ENCODE assay signal across 8 mouse cellular contexts in the genomic region with DNA sequence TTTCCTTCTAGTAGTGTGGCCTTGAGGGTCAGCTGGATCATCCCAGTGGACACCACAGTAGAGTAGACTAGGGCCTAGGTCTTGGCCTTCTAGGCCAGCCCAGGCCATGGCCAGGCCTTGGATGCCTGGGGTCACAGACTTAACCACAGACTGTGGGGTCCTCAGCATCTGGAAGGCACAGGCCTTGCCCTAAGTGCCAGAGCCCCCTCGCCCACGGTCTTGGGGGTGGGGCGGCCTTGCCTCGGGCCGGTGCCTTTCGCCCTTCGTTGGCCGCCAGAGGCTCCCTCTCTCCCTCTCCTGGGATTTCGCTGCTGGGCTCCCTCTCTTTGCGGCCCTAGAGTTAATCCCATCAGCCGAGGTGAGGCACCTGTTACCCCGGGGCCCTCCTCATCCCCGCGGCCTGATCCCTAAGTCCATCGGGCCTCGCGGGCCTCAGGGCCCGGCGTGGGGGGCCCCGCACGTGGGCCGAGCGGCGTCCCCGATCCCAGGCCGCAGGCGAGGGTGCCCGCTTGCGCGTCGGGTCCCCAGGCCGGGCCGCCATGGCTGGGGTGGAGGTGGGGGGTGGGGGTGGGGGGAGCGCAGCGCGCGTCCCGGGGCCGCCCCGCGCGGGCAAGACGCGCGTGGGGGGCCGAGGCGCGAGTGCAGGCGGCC. TPM values are rescaled to one million over a fixed set of nuclear protein-coding genes. Genes with fewer than 3 reads are reported as not detected.
DNase-seq lines count a peak whose midpoint lies in the region; ATAC-seq and TF ChIP-seq lines count a peak whose summit lies in the region.

TSS of gene Ppp1r9a (plus strand) at position 244 of the 651 bp plus-strand sequence.

- peak within 1 kb of the TSS; percentile 89 for H3K9ac ChIP-seq in embryonic facial prominence, embryonic 13.5 days
- peak within 1 kb of the TSS; percentile 92 for H3K9ac ChIP-seq in heart, embryonic 12.5 days
- peak within 1 kb of the TSS; percentile 83 for H3K9ac ChIP-seq in kidney, embryonic 15.5 days
- H3K9ac ChIP-seq in liver, adult 2 months (ENCODE audit: low read depth, low read length) = peak within 1 kb of the TSS; percentile 77
- H3K9ac ChIP-seq in midbrain, embryonic 15.5 days = peak within 1 kb of the TSS; percentile 97

- no peak for TF ChIP-seq POLR2A in bone marrow, adult 2 months (IDR thresholded peaks at IDR 0.05; ENCODE audit: borderline replicate concordance, control insufficient read depth, low read depth, low read length)
- TF ChIP-seq POLR2A in liver, adult 2 months (IDR thresholded peaks at IDR 0.05; ENCODE audit: extremely low read depth, insufficient read depth, low read length) = no peak

- no peak within 1 kb of the TSS for H3K27ac ChIP-seq in bone marrow, adult 2 months (ENCODE audit: control insufficient read depth, insufficient read depth, low read depth, low read length, poor library complexity)
- peak within 1 kb of the TSS; percentile 90 for H3K27ac ChIP-seq in embryonic facial prominence, embryonic 13.5 days
- H3K27ac ChIP-seq in heart, embryonic 12.5 days (ENCODE audit: poor library complexity, severe bottlenecking) = peak within 1 kb of the TSS; percentile 83
- peak within 1 kb of the TSS; percentile 95 for H3K27ac ChIP-seq in kidney, embryonic 15.5 days
- no peak within 1 kb of the TSS for H3K27ac ChIP-seq in liver, adult 2 months (replicated peaks; ENCODE audit: insufficient read depth, low read depth, low read length)
- peak within 1 kb of the TSS; percentile 96 for H3K27ac ChIP-seq in midbrain, embryonic 15.5 days

- H3K27me3 ChIP-seq in E14TG2a.4 (ENCODE audit: insufficient read depth, low read length) = no peaks in the 10 kb centered on the region
- no peaks in the 10 kb centered on the region for H3K27me3 ChIP-seq in embryonic facial prominence, embryonic 13.5 days
- H3K27me3 ChIP-seq in heart, embryonic 12.5 days (replicated peaks) = no peaks in the 10 kb centered on the region
- no peaks in the 10 kb centered on the region for H3K27me3 ChIP-seq in kidney, embryonic 15.5 days
- H3K27me3 ChIP-seq in liver, adult 2 months (ENCODE audit: control insufficient read depth, insufficient read depth, low read length) = no peaks in the 10 kb centered on the region
- H3K27me3 ChIP-seq in midbrain, embryonic 15.5 days (replicated peaks) = no peaks in the 10 kb centered on the region

- no peaks in the 10 kb centered on the region for H3K9me3 ChIP-seq in E14TG2a.4 (ENCODE audit: low read length)
- H3K9me3 ChIP-seq in embryonic facial prominence, embryonic 13.5 days = no peaks in the 10 kb centered on the region
- no peaks in the 10 kb centered on the region for H3K9me3 ChIP-seq in heart, embryonic 12.5 days (replicated peaks)
- H3K9me3 ChIP-seq in kidney, embryonic 15.5 days (replicated peaks) = no peaks in the 10 kb centered on the region
- no peaks in the 10 kb centered on the region for H3K9me3 ChIP-seq in midbrain, embryonic 15.5 days

- no peaks in the 10 kb centered on the region for H3K79me2 ChIP-seq in liver, adult 2 months (ENCODE audit: control insufficient read depth, insufficient read depth, low read length)

- H3K4me1 ChIP-seq in E14TG2a.4 (replicated peaks; ENCODE audit: low read depth, low read length) = peaks cover 36% of the 10 kb centered on the region
- H3K4me1 ChIP-seq in bone marrow, adult 2 months (ENCODE audit: control insufficient read depth, insufficient read depth, low read length) = no peaks in the 10 kb centered on the region
- H3K4me1 ChIP-seq in embryonic facial prominence, embryonic 13.5 days = peaks cover 10% of the 10 kb centered on the region
- peaks cover 13% of the 10 kb centered on the region; the same call in 1 of the 2 replicates for H3K4me1 ChIP-seq in heart, embryonic 12.5 days (replicated peaks)
- peaks cover 13% of the 10 kb centered on the region; the same call in 1 of the 2 replicates for H3K4me1 ChIP-seq in kidney, embryonic 15.5 days
- H3K4me1 ChIP-seq in liver, adult 2 months (ENCODE audit: control insufficient read depth, insufficient read depth, low read length) = no peaks in the 10 kb centered on the region
- peaks cover 37% of the 10 kb centered on the region for H3K4me1 ChIP-seq in midbrain, embryonic 15.5 days

- under 1% methylated on average over 42 of the region's 49 CpGs for WGBS in bone marrow, adult 2 months
- WGBS in embryonic facial prominence, embryonic 13.5 days = under 1% methylated on average over 48 of the region's 49 CpGs
- under 1% methylated on average over 44 of the region's 49 CpGs for WGBS in heart, embryonic 12.5 days
- under 1% methylated on average over 36 of the region's 49 CpGs for WGBS in kidney, embryonic 15.5 days
- 2% methylated on average over 47 of the region's 49 CpGs for WGBS in liver, adult 2 months
- WGBS in midbrain, embryonic 15.5 days = 0% methylated on average over 44 of the region's 49 CpGs

- H3K4me3 ChIP-seq in E14TG2a.4 (replicated peaks; ENCODE audit: low read length) = peak within 1 kb of the TSS; percentile 86
- peak within 1 kb of the TSS; percentile 65 for H3K4me3 ChIP-seq in bone marrow, adult 2 months (replicated peaks; ENCODE audit: control insufficient read depth, low read depth, low read length)
- peak within 1 kb of the TSS; percentile 76 for H3K4me3 ChIP-seq in embryonic facial prominence, embryonic 13.5 days
- H3K4me3 ChIP-seq in heart, embryonic 12.5 days = peak within 1 kb of the TSS; percentile 81
- H3K4me3 ChIP-seq in kidney, embryonic 15.5 days (replicated peaks) = peak within 1 kb of the TSS; percentile 83
- peak within 1 kb of the TSS; percentile 74 for H3K4me3 ChIP-seq in liver, adult 2 months (ENCODE audit: insufficient read depth, low read depth, low read length)
- H3K4me3 ChIP-seq in midbrain, embryonic 15.5 days = peak within 1 kb of the TSS; percentile 87

- peak within 1 kb of the TSS; percentile 81 for H3K4me2 ChIP-seq in embryonic facial prominence, embryonic 13.5 days
- peak within 1 kb of the TSS; percentile 78 for H3K4me2 ChIP-seq in heart, embryonic 12.5 days
- H3K4me2 ChIP-seq in kidney, embryonic 15.5 days = peak within 1 kb of the TSS; percentile 84
- peak within 1 kb of the TSS; percentile 76 for H3K4me2 ChIP-seq in midbrain, embryonic 15.5 days

- H3K36me3 ChIP-seq in E14TG2a.4 (ENCODE audit: insufficient read depth, low read length) = peaks cover 14% of the 10 kb centered on the region
- no peaks in the 10 kb centered on the region for H3K36me3 ChIP-seq in embryonic facial prominence, embryonic 13.5 days
- peaks cover 9% of the 10 kb centered on the region; the same call in 1 of the 2 replicates for H3K36me3 ChIP-seq in heart, embryonic 12.5 days
- H3K36me3 ChIP-seq in kidney, embryonic 15.5 days = peaks cover 11% of the 10 kb centered on the region
- no peaks in the 10 kb centered on the region for H3K36me3 ChIP-seq in liver, adult 2 months (ENCODE audit: control insufficient read depth, insufficient read depth, low read length)
- no peaks in the 10 kb centered on the region for H3K36me3 ChIP-seq in midbrain, embryonic 15.5 days (replicated peaks)

- peak; percentile 32; the same call in 1 of the 2 replicates for ATAC-seq in embryonic facial prominence, embryonic 13.5 days (ENCODE audit: insufficient number of reproducible peaks, insufficient read depth, low FRiP score, low TSS enrichment, low read depth)
- peak; percentile 77 for ATAC-seq in heart, embryonic 12.5 days (ENCODE audit: insufficient number of reproducible peaks, low FRiP score)
- ATAC-seq in kidney, embryonic 15.5 days (replicated peaks; ENCODE audit: low FRiP score) = peak; percentile 86
- peak; percentile 71 for ATAC-seq in midbrain, embryonic 15.5 days (replicated peaks)

- no peak for TF ChIP-seq CTCF in E14TG2a.4 (conservative IDR thresholded peaks at IDR 0.05; ENCODE audit: low read length)
- TF ChIP-seq CTCF in bone marrow, adult 2 months (IDR thresholded peaks at IDR 0.05; ENCODE audit: control insufficient read depth, insufficient read depth, low read length) = no peak
- peak; percentile 39 for TF ChIP-seq CTCF in liver, adult 2 months (IDR thresholded peaks at IDR 0.05; ENCODE audit: low read depth, low read length)

- peak; percentile 31 for DNase-seq in liver, adult 2 months (ENCODE audit: extremely low read depth, low read depth, low spot score)
- DNase-seq in urinary bladder, postnatal 25 days (ENCODE audit: low spot score) = peak; percentile 39

RNA-seq across cellular contexts. Expression of gene Ppp1r9a, which starts in this region (rescaled TPM):
- polyA plus RNA-seq in bone marrow, adult 2 months (2011; ENCODE audit: insufficient read depth, insufficient read length, low replicate concordance, missing spikeins) = 3.3 and 3.5 TPM in 2 replicates
- 19.0 and 19.7 TPM in 2 replicates for polyA plus RNA-seq in embryonic facial prominence, embryonic 13.5 days (2015; fragmentation: Nextera tagmentation; extraction: Ambion mirVana)
- polyA plus RNA-seq in heart, embryonic 12.5 days (2016; fragmentation: Nextera tagmentation; extraction: Ambion mirVana) = 17.4 and 19.0 TPM in 2 replicates
- 19.0 and 19.5 TPM in 2 replicates for polyA plus RNA-seq in kidney, embryonic 15.5 days (2015; fragmentation: Nextera tagmentation; extraction: Ambion mirVana)
- total RNA-seq in liver, adult 2 months (2014; rRNA removed) = 3.0 and 3.2 TPM in 2 replicates
- 0.22 and 0.75 TPM in 2 replicates for polyA plus RNA-seq in liver, adult 2 months (2012; rRNA removed)
- 50.1 and 51.7 TPM in 2 replicates for polyA plus RNA-seq in midbrain, embryonic 15.5 days (2015; fragmentation: Nextera tagmentation; extraction: Ambion mirVana)

Comparison
In these comparisons a context has a peak if more than half of its experiments do, and no peak if none do; other contexts are left out.
1. H3K27ac ChIP-seq: peak in embryonic facial prominence, embryonic 13.5 days (single experiment), heart, embryonic 12.5 days (single experiment), kidney, embryonic 15.5 days (single experiment) and midbrain, embryonic 15.5 days (single experiment); none in bone marrow, adult 2 months (single experiment) and liver, adult 2 months (single experiment).
2. ATAC-seq: peak in every context shown above with its lines; median percentile 86 in kidney, embryonic 15.5 days; 77 in heart, embryonic 12.5 days; 71 in midbrain, embryonic 15.5 days; 32 in embryonic facial prominence, embryonic 13.5 days.
3. Peak in every context shown above with its lines, with median percentiles within 50 percentile points of each other: H3K4me3 ChIP-seq, H3K4me2 ChIP-seq and H3K9ac ChIP-seq.